Mouse (Mus musculus): ENCODE data around the gene Nme7.

- no peak for TF ChIP-seq FLI1 (IDR thresholded peaks at IDR 0.05; ENCODE audit: low read length)
- TF ChIP-seq GATA1 (IDR thresholded peaks at IDR 0.05; ENCODE audit: borderline replicate concordance, low read length) = no peak
These were observed 16.8 kb downstream of the Nme7 start for GRCm38 (mm10) chr1:164320731-164321130.
